Mouse (Mus musculus): Measurements from ENCODE around the gene Spata2. TPM values are rescaled to one million over a fixed set of nuclear protein-coding genes. Genes with fewer than 3 reads are reported as not detected.

Gene Spata2
- polyA plus RNA-seq (2016; fragmentation: Nextera tagmentation; extraction: Ambion mirVana): 21.3 and 23.6 TPM in 2 replicates

GRCm38 (mm10) chr2:167492713-167493636, at the start of gene Spata2:
Spata2 (minus strand) TSS chr2:167492887.
- Histone ChIP-seq H3K27me3 (no peaks in the 10 kb centered on the region), H3K36me3 (0 out of 2 replicates have a peak, but pooled peaks cover 7% of the 10 kb centered on the region), H3K9ac (replicated peaks) (peak within 1 kb of the TSS; percentile 94), H3K4me3 (peak within 1 kb of the TSS; percentile 88), H3K9me3 (no peaks in the 10 kb centered on the region), H3K4me2 (replicated peaks) (peak within 1 kb of the TSS; percentile 99), H3K27ac (replicated peaks) (peak within 1 kb of the TSS; percentile 99), H3K4me1 (peaks cover 22% of the 10 kb centered on the region)
- ATAC-seq (ENCODE audit: low FRiP score, low read depth): peak; percentile 81
- WGBS: 1% methylated on average over 63 of the region's 63 CpGs

- H3K27me3 ChIP-seq: peaks cover 62% of the 10 kb centered on the region
- ATAC-seq (ENCODE audit: low FRiP score, low read depth): no peak
- 76% methylated on average over 4 of the region's 4 CpGs for WGBS
- no peaks in the 10 kb centered on the region for H3K9me3 ChIP-seq
- H3K36me3 ChIP-seq: no peaks in the 10 kb centered on the region
- H3K27ac ChIP-seq (replicated peaks): 0 out of 2 replicates have a peak overlapping the region, but pooled peaks have one; percentile 52
- H3K4me2 ChIP-seq (replicated peaks): no peak overlapping the region
- peaks cover 48% of the 10 kb centered on the region for H3K4me1 ChIP-seq
- H3K4me3 ChIP-seq: no peak overlapping the region
- H3K9ac ChIP-seq (replicated peaks): no peak overlapping the region
These were observed 49.7 kb upstream of the Spata2 start for GRCm38 (mm10) chr2:167542361-167542760.

- Histone ChIP-seq H3K27me3 (peaks cover 68% of the 10 kb centered on the region), H3K9ac (replicated peaks) (no peak overlapping the region), H3K4me1 (peaks cover 52% of the 10 kb centered on the region), H3K4me3 (no peak overlapping the region), H3K27ac (replicated peaks) (no peak overlapping the region; the same call in 1 of the 2 replicates), H3K36me3 (no peaks in the 10 kb centered on the region), H3K4me2 (replicated peaks) (peak overlapping the region; percentile 85; the same call in 1 of the 2 replicates), H3K9me3 (no peaks in the 10 kb centered on the region)
- ATAC-seq (ENCODE audit: low FRiP score, low read depth): no peak
- WGBS: 74% methylated on average over 12 of the region's 12 CpGs
These were observed 49.1 kb upstream of the Spata2 start for GRCm38 (mm10) chr2:167541761-167542160.

- WGBS: 10% methylated on average over 6 of the region's 6 CpGs
- Histone ChIP-seq H3K4me2 (replicated peaks) (peak overlapping the region; percentile 85), H3K4me3 (peak overlapping the region; percentile 47), H3K36me3 (no peaks in the 10 kb centered on the region), H3K27me3 (peaks cover 72% of the 10 kb centered on the region), H3K9ac (replicated peaks) (no peak overlapping the region), H3K9me3 (no peaks in the 10 kb centered on the region), H3K4me1 (peaks cover 52% of the 10 kb centered on the region), H3K27ac (replicated peaks) (peak overlapping the region; percentile 54)
- no peak for ATAC-seq (ENCODE audit: low FRiP score, low read depth)
These were observed 48.6 kb upstream of the Spata2 start for GRCm38 (mm10) chr2:167541324-167541723.

- H3K9me3 ChIP-seq: no peaks in the 10 kb centered on the region
- H3K4me3 ChIP-seq: peak overlapping the region; percentile 47
- peak overlapping the region; percentile 54 for H3K27ac ChIP-seq (replicated peaks)
- WGBS: 8% methylated on average over 12 of the region's 12 CpGs
- peak overlapping the region; percentile 85 for H3K4me2 ChIP-seq (replicated peaks)
- ATAC-seq (ENCODE audit: low FRiP score, low read depth): no peak
- H3K36me3 ChIP-seq: no peaks in the 10 kb centered on the region
- H3K4me1 ChIP-seq: peaks cover 52% of the 10 kb centered on the region
- H3K27me3 ChIP-seq: peaks cover 79% of the 10 kb centered on the region
- H3K9ac ChIP-seq (replicated peaks): no peak overlapping the region
These were observed 47.9 kb upstream of the Spata2 start for GRCm38 (mm10) chr2:167540477-167541110.

GRCm38 (mm10) chr2:167539536-167540476, 47.1 kb upstream of the Spata2 start:
- peak; percentile 58 for ATAC-seq (ENCODE audit: low FRiP score, low read depth)
- H3K4me2 ChIP-seq (replicated peaks): peak overlapping the region; percentile 85
- 13% methylated on average over 14 of the region's 14 CpGs for WGBS
- peak overlapping the region; percentile 34; the same call in 1 of the 2 replicates for H3K9ac ChIP-seq (replicated peaks)
- no peaks in the 10 kb centered on the region for H3K36me3 ChIP-seq
- peaks cover 52% of the 10 kb centered on the region for H3K4me1 ChIP-seq
- no peaks in the 10 kb centered on the region for H3K9me3 ChIP-seq
- H3K4me3 ChIP-seq: peak overlapping the region; percentile 47
- H3K27me3 ChIP-seq: peaks cover 86% of the 10 kb centered on the region
- peak overlapping the region; percentile 54 for H3K27ac ChIP-seq (replicated peaks)

- Histone ChIP-seq H3K4me3 (peak overlapping the region; percentile 47), H3K36me3 (no peaks in the 10 kb centered on the region), H3K4me2 (replicated peaks) (peak overlapping the region; percentile 85), H3K27ac (replicated peaks) (no peak overlapping the region), H3K9ac (replicated peaks) (peak overlapping the region; percentile 32), H3K27me3 (peaks cover 88% of the 10 kb centered on the region), H3K9me3 (no peaks in the 10 kb centered on the region), H3K4me1 (peaks cover 49% of the 10 kb centered on the region)
- WGBS: 26% methylated on average over 33 of the region's 34 CpGs
- ATAC-seq (ENCODE audit: low FRiP score, low read depth): no peak
These were observed 46.1 kb upstream of the Spata2 start for GRCm38 (mm10) chr2:167538671-167539306.

- Histone ChIP-seq H3K36me3 (no peaks in the 10 kb centered on the region), H3K9ac (replicated peaks) (peak within 1 kb of the TSS; percentile 32), H3K27me3 (peaks cover 85% of the 10 kb centered on the region), H3K4me2 (replicated peaks) (peak within 1 kb of the TSS; percentile 85), H3K27ac (replicated peaks) (no peak within 1 kb of the TSS), H3K9me3 (no peaks in the 10 kb centered on the region), H3K4me1 (peaks cover 41% of the 10 kb centered on the region), H3K4me3 (peak within 1 kb of the TSS; percentile 47)
- WGBS: 2% methylated on average over 58 of the region's 58 CpGs
- peak; percentile 92 for ATAC-seq (ENCODE audit: low FRiP score, low read depth)
These were observed 45.0 kb upstream of the Spata2 start, which contains the start of gene Snai1 for GRCm38 (mm10) chr2:167537476-167538297. Snai1 (plus strand) TSS chr2:167538195.

GRCm38 (mm10) chr2:167536320-167536945, 43.7 kb upstream of the Spata2 start:
- Histone ChIP-seq H3K4me1 (peaks cover 37% of the 10 kb centered on the region), H3K4me3 (no peak overlapping the region), H3K27ac (replicated peaks) (no peak overlapping the region), H3K9ac (replicated peaks) (no peak overlapping the region), H3K4me2 (replicated peaks) (no peak overlapping the region), H3K27me3 (peaks cover 78% of the 10 kb centered on the region), H3K9me3 (no peaks in the 10 kb centered on the region), H3K36me3 (no peaks in the 10 kb centered on the region)
- ATAC-seq (ENCODE audit: low FRiP score, low read depth): no peak
- WGBS: 50% methylated on average over 10 of the region's 10 CpGs

- Histone ChIP-seq H3K9ac (replicated peaks) (no peak overlapping the region), H3K27ac (replicated peaks) (no peak overlapping the region), H3K27me3 (peaks cover 53% of the 10 kb centered on the region), H3K4me3 (no peak overlapping the region), H3K36me3 (no peaks in the 10 kb centered on the region), H3K4me2 (replicated peaks) (no peak overlapping the region), H3K4me1 (peaks cover 26% of the 10 kb centered on the region; the same call in 1 of the 2 replicates), H3K9me3 (no peaks in the 10 kb centered on the region)
- no peak for ATAC-seq (ENCODE audit: low FRiP score, low read depth)
These were observed 41.2 kb upstream of the Spata2 start for GRCm38 (mm10) chr2:167533880-167534279.
